ENCODE assay signal across 13 mouse cellular contexts in genomic region chr1:171610781-171611180, GRCm38 (mm10). TPM values are rescaled to one million over a fixed set of nuclear protein-coding genes. Genes with fewer than 3 reads are reported as not detected.
A peak's percentile ranks its signal among the peaks of the same experiment; 100 is the strongest.
DNase-seq lines count a peak whose midpoint lies in the region; ATAC-seq and TF ChIP-seq lines count a peak whose summit lies in the region.
"Had no signal": no experiment of that assay in that cellular context is flagged by ENCODE, and none has a peak within 500 bp of the region (broad histone marks: within the 10 kb centered on the region; RNA-seq: fewer than 3 reads in every experiment).

No protein-coding gene starts in this region.

- no peak overlapping the region for H3K4me3 ChIP-seq in heart, adult 2 months
- no peak overlapping the region for H3K4me3 ChIP-seq in embryonic facial prominence, embryonic 11.5 days (ENCODE audit: low read depth, low read length)
- no peak overlapping the region for H3K4me3 ChIP-seq in intestine, embryonic 16.5 days (ENCODE audit: low read length)
- H3K4me3 ChIP-seq: midbrain, embryonic 12.5 days had no signal

- H3K79me2 ChIP-seq in heart, adult 2 months (replicated peaks; ENCODE audit: control insufficient read depth, insufficient read depth, low read length) = no peaks in the 10 kb centered on the region

- H3K9me3 ChIP-seq in embryonic facial prominence, embryonic 11.5 days (replicated peaks; ENCODE audit: control insufficient read depth, low read length) = no peaks in the 10 kb centered on the region
- H3K9me3 ChIP-seq in intestine, embryonic 16.5 days (ENCODE audit: control insufficient read depth, low read length) = no peaks in the 10 kb centered on the region
- H3K9me3 ChIP-seq: midbrain, embryonic 12.5 days had no signal

- no peaks in the 10 kb centered on the region for H3K4me1 ChIP-seq in heart, adult 2 months (ENCODE audit: control insufficient read depth, insufficient read depth, low read length)
- H3K4me1 ChIP-seq in embryonic facial prominence, embryonic 11.5 days (ENCODE audit: control insufficient read depth, insufficient read depth, low read length) = no peaks in the 10 kb centered on the region
- no peaks in the 10 kb centered on the region for H3K4me1 ChIP-seq in intestine, embryonic 16.5 days (ENCODE audit: control insufficient read depth, insufficient read depth, low read length)
- H3K4me1 ChIP-seq: midbrain, embryonic 12.5 days had no signal

- no peak for DNase-seq in heart, adult 2 months
- DNase-seq in heart, postnatal 36 days = no peak
- peak; percentile 15 for DNase-seq in right cerebral cortex, postnatal 14 days
- DNase-seq in right cerebral cortex, postnatal 4 days = no peak
- peak; percentile 42 for DNase-seq in embryonic facial prominence, embryonic 11.5 days (ENCODE audit: low spot score)
- no peak for DNase-seq in cerebellum, postnatal 4 days (ENCODE audit: low spot score in 2 of 2)
- DNase-seq in urinary bladder, postnatal 14 days (ENCODE audit: low spot score) = no peak
- DNase-seq: cerebellum, adult 11-12 months; left cerebral cortex, postnatal 4 days; right cerebral cortex, postnatal 25 days had no signal

- no peaks in the 10 kb centered on the region for H3K36me3 ChIP-seq in heart, adult 2 months (ENCODE audit: control insufficient read depth, insufficient read depth, low read length)
- no peaks in the 10 kb centered on the region for H3K36me3 ChIP-seq in embryonic facial prominence, embryonic 11.5 days (replicated peaks; ENCODE audit: control insufficient read depth, insufficient read depth, low read depth, low read length)
- H3K36me3 ChIP-seq in intestine, embryonic 16.5 days (ENCODE audit: control insufficient read depth, insufficient read depth, low read length) = no peaks in the 10 kb centered on the region
- H3K36me3 ChIP-seq: midbrain, embryonic 12.5 days had no signal

- intact Hi-C loops in heart, adult 2 months (cut with DNase I) = no loop called here
- intact Hi-C loops in heart, postnatal 36 days (cut with DNase I) = no loop called here

- no peak overlapping the region for H3K27ac ChIP-seq in heart, adult 2 months
- no peak overlapping the region for H3K27ac ChIP-seq in embryonic facial prominence, embryonic 11.5 days (replicated peaks; ENCODE audit: low read depth, low read length)
- H3K27ac ChIP-seq in intestine, embryonic 16.5 days (ENCODE audit: low read length) = no peak overlapping the region
- H3K27ac ChIP-seq: midbrain, embryonic 12.5 days had no signal

- no peak for TF ChIP-seq EP300 in heart, adult 2 months (IDR thresholded peaks at IDR 0.05; ENCODE audit: insufficient read depth, low read depth, low read length)

- no peak overlapping the region for H3K4me2 ChIP-seq in embryonic facial prominence, embryonic 11.5 days (ENCODE audit: low read depth, low read length)
- H3K4me2 ChIP-seq in intestine, embryonic 16.5 days (ENCODE audit: low read depth, low read length) = no peak overlapping the region
- H3K4me2 ChIP-seq: midbrain, embryonic 12.5 days had no signal

- peak; percentile 28; the same call in 1 of the 2 replicates for TF ChIP-seq CTCF in heart, adult 2 months (IDR thresholded peaks at IDR 0.05)

- no peak for ATAC-seq in embryonic facial prominence, embryonic 11.5 days (replicated peaks; ENCODE audit: insufficient number of reproducible peaks, low FRiP score, low TSS enrichment, low read depth)
- ATAC-seq in intestine, embryonic 16.5 days = no peak
- ATAC-seq: forebrain, embryonic 16.5 days had no signal

- 43% methylated on average over 1 of the region's 1 CpGs for WGBS in heart, adult 2 months
- WGBS in embryonic facial prominence, embryonic 11.5 days = 10% methylated on average over 1 of the region's 1 CpGs
- 40% methylated on average over 1 of the region's 1 CpGs for WGBS in intestine, embryonic 16.5 days

- no peaks in the 10 kb centered on the region for H3K27me3 ChIP-seq in heart, adult 2 months (ENCODE audit: control insufficient read depth, insufficient read depth, low read length)
- H3K27me3 ChIP-seq in embryonic facial prominence, embryonic 11.5 days (ENCODE audit: control insufficient read depth, insufficient read depth, low read length) = no peaks in the 10 kb centered on the region
- no peaks in the 10 kb centered on the region for H3K27me3 ChIP-seq in intestine, embryonic 16.5 days (replicated peaks; ENCODE audit: control insufficient read depth, insufficient read depth, low read length)
- H3K27me3 ChIP-seq: midbrain, embryonic 12.5 days had no signal

- H3K9ac ChIP-seq in heart, adult 2 months (ENCODE audit: low read depth, low read length) = no peak overlapping the region
- H3K9ac ChIP-seq in embryonic facial prominence, embryonic 11.5 days (replicated peaks; ENCODE audit: low read length) = no peak overlapping the region
- H3K9ac ChIP-seq in intestine, embryonic 16.5 days (ENCODE audit: low read depth, low read length) = no peak overlapping the region
- H3K9ac ChIP-seq: midbrain, embryonic 12.5 days had no signal

- TF ChIP-seq POLR2A in heart, adult 2 months (IDR thresholded peaks at IDR 0.05; ENCODE audit: insufficient read depth, low read depth, low read length) = no peak

RNA-seq across cellular contexts. Expression of gene Ly9, which starts 3.6 kb away (rescaled TPM):
- total RNA-seq in heart, adult 2 months (2021) = under 1 TPM; 0.36 to 0.60 TPM
- polyA plus RNA-seq in heart, adult 2 months (2012; rRNA removed) = 0.35 and 0.74 TPM in 2 replicates
- total RNA-seq in heart, postnatal 36 days (2021) = under 1 TPM; 0.19 to 0.38 TPM
- not detected in 2 replicates for polyA plus RNA-seq in embryonic facial prominence, embryonic 11.5 days (2014; fragmentation: Nextera tagmentation; extraction: Ambion mirVana)
- polyA plus RNA-seq in intestine, embryonic 16.5 days (2015; fragmentation: Nextera tagmentation; extraction: Ambion mirVana) = 0.51 and 0.60 TPM in 2 replicates
- polyA plus RNA-seq: forebrain, embryonic 16.5 days; midbrain, embryonic 12.5 days had no signal

RNA-seq across cellular contexts. Expression of gene Slamf7, which starts 42.1 kb away (rescaled TPM):
- under 1 TPM; 0.16 to 0.21 TPM for total RNA-seq in heart, adult 2 months (2021)
- 0.20 and 0.35 TPM in 2 replicates for polyA plus RNA-seq in heart, adult 2 months (2012; rRNA removed)
- total RNA-seq in heart, postnatal 36 days (2021) = under 1 TPM; 0.28 to 0.38 TPM
- polyA plus RNA-seq in embryonic facial prominence, embryonic 11.5 days (2014; fragmentation: Nextera tagmentation; extraction: Ambion mirVana) = not detected in 2 replicates
- polyA plus RNA-seq in intestine, embryonic 16.5 days (2015; fragmentation: Nextera tagmentation; extraction: Ambion mirVana) = 0.18 and 0.23 TPM in 2 replicates
- total RNA-seq: left cerebral cortex, postnatal 4 days had no signal
- polyA plus RNA-seq: forebrain, embryonic 16.5 days; midbrain, embryonic 12.5 days had no signal

RNA-seq across cellular contexts. Expression of gene Cd244a, which starts 51.8 kb away (rescaled TPM):
- total RNA-seq in heart, adult 2 months (2021) = under 1 TPM; 0.21 to 0.36 TPM
- polyA plus RNA-seq in heart, adult 2 months (2012; rRNA removed) = 0.29 and 0.88 TPM in 2 replicates
- under 1 TPM; 0.38 to 0.50 TPM for total RNA-seq in heart, postnatal 36 days (2021)
- polyA plus RNA-seq in embryonic facial prominence, embryonic 11.5 days (2014; fragmentation: Nextera tagmentation; extraction: Ambion mirVana) = not detected in 2 replicates
- 0.62 and 0.91 TPM in 2 replicates for polyA plus RNA-seq in intestine, embryonic 16.5 days (2015; fragmentation: Nextera tagmentation; extraction: Ambion mirVana)
- polyA plus RNA-seq: forebrain, embryonic 16.5 days; midbrain, embryonic 12.5 days had no signal

Comparison
In these comparisons a context has a peak if more than half of its experiments do, and no peak if none do; other contexts are left out.
1. DNase-seq: peak in right cerebral cortex, postnatal 14 days (single experiment) and embryonic facial prominence, embryonic 11.5 days (single experiment); none in heart, adult 2 months (0 of 2), heart, postnatal 36 days (0 of 2), right cerebral cortex, postnatal 4 days (single experiment), cerebellum, postnatal 4 days (0 of 2) and urinary bladder, postnatal 14 days (single experiment).